Mouse (Mus musculus) testis, adult 2 months (tissue): Measurements from ENCODE around the gene Ocln.

ENCODE experiments used
- CTCF ChIP-seq: fragments of 200-500 bp; IDR thresholded peaks from 2 replicates; pipeline ENCODE4 v1.5.1; 2012; ENCODE audit warnings: low read depth, mild to moderate bottlenecking, inconsistent platforms, low read length, moderate library complexity; ENCODE audit not compliant: control insufficient read depth, insufficient read depth, insufficient replicate concordance
- POLR2A ChIP-seq: fragments of 200-500 bp; IDR thresholded peaks from 2 replicates; pipeline ENCODE4 v1.6.1; 2012; ENCODE audit warnings: low read depth, mild to moderate bottlenecking, inconsistent platforms, low read length, moderate library complexity; ENCODE audit not compliant: control insufficient read depth

DNA sequence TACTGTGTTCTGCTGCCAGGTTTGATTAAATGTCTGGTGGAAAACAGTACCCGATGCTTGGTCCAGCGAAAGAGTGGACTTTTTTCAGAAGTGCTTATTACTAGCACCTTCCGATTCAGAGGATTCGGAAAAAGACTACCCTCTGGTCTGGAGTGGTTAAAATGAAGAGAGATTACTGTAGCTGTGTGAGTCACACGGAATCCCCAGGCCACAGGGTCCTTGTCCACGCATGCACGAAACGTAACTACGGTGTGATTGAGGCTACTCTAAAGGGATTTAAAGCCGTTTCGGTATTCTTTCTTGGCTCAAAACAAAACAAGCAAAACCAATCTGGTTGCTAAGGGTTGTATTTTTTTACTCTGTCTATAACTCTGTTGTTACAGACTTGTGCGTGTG, 522 bp upstream of the Ocln start:
- TF ChIP-seq CTCF, result no peak
- no peak for TF ChIP-seq POLR2A
